Mouse (Mus musculus) adrenal gland, adult (tissue): ENCODE results near the gene Thyn1.

Experiments used
- DNase-seq, 2 experiments: peaks; one replicate each; pipeline ENCODE4 v3.0.0; 2022 to 2023; ENCODE audit warnings: low spot score in 1 of 2; ENCODE audit not compliant: inconsistent age in 2 of 2

Gene Thyn1

GRCm38 (mm10) chr9:27029828-27030762, 30.6 kb downstream of the Thyn1 start, which contains the start of the genes Vps26b and Ncapd3:
Gene Vps26b, minus strand, starts transcription at chr9:27030065.
Gene Ncapd3, plus strand, starts transcription at chr9:27030175.
- DNase-seq = peak; percentile 97 to 99

GRCm38 (mm10) chr9:27030763-27031100, 31.2 kb downstream of the Thyn1 start:
- DNase-seq = no peak

- DNase-seq = no peak
Measured at GRCm38 (mm10) chr9:27043892-27044291, 44.4 kb downstream of the Thyn1 start.

GRCm38 (mm10) chr9:27049492-27049891, 50.0 kb downstream of the Thyn1 start:
- DNase-seq = no peak
